Mouse (Mus musculus) small intestine, adult 2 months (tissue): ENCODE measurements around the gene Nuak1.

Experiments used
- CTCF ChIP-seq: fragments of 200-500 bp; IDR thresholded peaks from 2 replicates; pipeline ENCODE4 v1.5.1; 2012; ENCODE audit warnings: low read depth, mild to moderate bottlenecking, control low read depth, inconsistent platforms, low read length, moderate library complexity, mixed read lengths; ENCODE audit not compliant: insufficient replicate concordance, insufficient read length; ENCODE audit errors: extremely low read depth
- POLR2A ChIP-seq: fragments of 200-500 bp; IDR thresholded peaks from 2 replicates; pipeline ENCODE4 v1.6.1; 2012; ENCODE audit warnings: low read depth, mild to moderate bottlenecking, control low read depth, inconsistent platforms, low read length, moderate library complexity

DNA sequence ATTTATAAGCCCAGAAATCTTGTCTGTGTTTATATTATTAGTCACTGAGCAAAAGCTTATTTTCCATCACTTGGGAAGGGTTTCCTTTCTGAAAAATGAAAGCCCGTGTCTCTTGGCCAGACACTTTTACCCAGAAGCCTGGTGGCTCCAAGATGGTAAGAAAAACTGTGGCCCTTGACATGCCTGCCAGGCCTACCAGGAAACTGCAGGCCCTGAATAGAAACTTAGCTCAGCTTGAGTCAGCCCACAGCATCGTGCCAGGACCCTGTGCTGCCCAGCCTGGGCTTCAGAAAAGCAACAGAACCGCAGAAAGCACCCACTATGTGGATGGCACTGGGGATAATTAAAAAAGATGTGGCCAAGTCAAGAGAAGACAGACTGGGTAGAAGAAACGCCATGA, 43.1 kb downstream of the Nuak1 start:
- TF ChIP-seq CTCF, result no peak
- no peak for TF ChIP-seq POLR2A
